15 mouse cellular contexts compared by ENCODE assay signal in the genomic region with DNA sequence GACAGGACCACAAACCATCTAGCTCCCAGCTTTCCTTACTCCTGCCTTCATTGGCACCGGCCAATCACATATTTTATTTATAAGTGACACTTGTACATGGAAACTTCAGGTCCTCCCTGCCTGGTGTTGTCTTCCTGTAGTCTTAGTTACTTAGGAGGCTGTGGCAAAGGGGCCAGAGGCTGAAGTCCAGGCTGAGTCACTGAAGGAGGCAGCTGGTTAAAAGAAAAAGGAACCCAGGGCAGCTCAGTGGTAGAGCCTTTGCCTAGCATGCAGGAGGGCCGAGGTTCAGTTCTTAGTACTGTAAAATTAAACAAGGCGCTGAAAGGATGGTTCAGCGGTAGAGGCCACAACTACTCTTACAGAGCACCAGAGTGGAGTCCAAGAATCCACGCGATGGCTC. TPM values are rescaled to one million over a fixed set of nuclear protein-coding genes. Genes with fewer than 3 reads are reported as not detected.
DNase-seq lines count a peak whose midpoint lies in the region; ATAC-seq and TF ChIP-seq lines count a peak whose summit lies in the region.
"Had no signal": no experiment of that assay in that cellular context is flagged by ENCODE, and none has a peak within 500 bp of the region (broad histone marks: within the 10 kb centered on the region; RNA-seq: fewer than 3 reads in every experiment).

No protein-coding gene starts in this region.

- H3K4me1 ChIP-seq in heart, embryonic 12.5 days (replicated peaks): peaks cover 14% of the 10 kb centered on the region
- peaks cover 17% of the 10 kb centered on the region for H3K4me1 ChIP-seq in midbrain, embryonic 11.5 days (ENCODE audit: control insufficient read depth, insufficient read depth, low read length)
- H3K4me1 ChIP-seq in midbrain, embryonic 10.5 days: peaks cover 29% of the 10 kb centered on the region
- H3K4me1 ChIP-seq in intestine, postnatal 0 days (replicated peaks; ENCODE audit: control insufficient read depth, insufficient read depth, low read length): no peaks in the 10 kb centered on the region; the same call in 1 of the 2 replicates

- H3K36me3 ChIP-seq in heart, embryonic 12.5 days: no peaks in the 10 kb centered on the region
- H3K36me3 ChIP-seq in midbrain, embryonic 11.5 days (ENCODE audit: control insufficient read depth, insufficient read depth, low read length): no peaks in the 10 kb centered on the region
- H3K36me3 ChIP-seq in midbrain, embryonic 10.5 days: no peaks in the 10 kb centered on the region
- no peaks in the 10 kb centered on the region for H3K36me3 ChIP-seq in intestine, postnatal 0 days (ENCODE audit: control insufficient read depth, insufficient read depth)

- no peak overlapping the region for H3K27ac ChIP-seq in heart, embryonic 12.5 days (ENCODE audit: poor library complexity, severe bottlenecking)
- no peak overlapping the region for H3K27ac ChIP-seq in midbrain, embryonic 11.5 days (ENCODE audit: low read depth, low read length)
- H3K27ac ChIP-seq in midbrain, embryonic 10.5 days (replicated peaks): no peak overlapping the region
- H3K27ac ChIP-seq in intestine, postnatal 0 days (ENCODE audit: low read depth, low read length): no peak overlapping the region
- no peak overlapping the region; the same call in 1 of the 2 replicates for H3K27ac ChIP-seq in left cerebral cortex, adult 2 months
- H3K27ac ChIP-seq: liver, embryonic 14.5 days had no signal

- TF ChIP-seq CTCF in intestine, postnatal 0 days (IDR thresholded peaks at IDR 0.05; ENCODE audit: low read depth): no peak
- no peak for TF ChIP-seq CTCF in left cerebral cortex, adult 2 months (IDR thresholded peaks at IDR 0.05)

- WGBS in heart, embryonic 12.5 days: 70% methylated on average over 6 of the region's 6 CpGs
- 73% methylated on average over 6 of the region's 6 CpGs for WGBS in midbrain, embryonic 11.5 days
- WGBS in midbrain, embryonic 10.5 days: 69% methylated on average over 6 of the region's 6 CpGs
- 61% methylated on average over 6 of the region's 6 CpGs for WGBS in intestine, postnatal 0 days

- 0 out of 2 replicates have a peak overlapping the region, but pooled peaks have one; percentile 93 for H3K4me2 ChIP-seq in heart, embryonic 12.5 days
- no peak overlapping the region for H3K4me2 ChIP-seq in midbrain, embryonic 11.5 days
- H3K4me2 ChIP-seq in intestine, postnatal 0 days (replicated peaks; ENCODE audit: low read depth): no peak overlapping the region

- ATAC-seq in heart, embryonic 12.5 days (ENCODE audit: insufficient number of reproducible peaks, low FRiP score): no peak
- ATAC-seq in midbrain, embryonic 11.5 days (ENCODE audit: low FRiP score): no peak
- ATAC-seq in intestine, postnatal 0 days: peak; percentile 42

- intact Hi-C loops in left cerebral cortex, adult 2 months (cut with DNase I): loop anchor here (1.0 to 5.0 kb wide), 2 partner anchors 45 to 93 kb away; a partner anchor contains a TSS

- no peaks in the 10 kb centered on the region for H3K9me3 ChIP-seq in heart, embryonic 12.5 days (replicated peaks)
- H3K9me3 ChIP-seq in midbrain, embryonic 11.5 days (ENCODE audit: control insufficient read depth, low read length): no peaks in the 10 kb centered on the region
- H3K9me3 ChIP-seq in midbrain, embryonic 10.5 days (replicated peaks): no peaks in the 10 kb centered on the region
- no peaks in the 10 kb centered on the region for H3K9me3 ChIP-seq in intestine, postnatal 0 days (ENCODE audit: control insufficient read depth)

- H3K9ac ChIP-seq in heart, embryonic 12.5 days: no peak overlapping the region
- no peak overlapping the region for H3K9ac ChIP-seq in midbrain, embryonic 11.5 days (ENCODE audit: low read length)
- H3K9ac ChIP-seq in intestine, postnatal 0 days (ENCODE audit: low read depth, low read length): no peak overlapping the region
- H3K9ac ChIP-seq: liver, embryonic 14.5 days had no signal

- H3K4me3 ChIP-seq in heart, embryonic 12.5 days: no peak overlapping the region
- H3K4me3 ChIP-seq in midbrain, embryonic 11.5 days (ENCODE audit: low read depth, low read length): no peak overlapping the region
- H3K4me3 ChIP-seq in midbrain, embryonic 10.5 days: no peak overlapping the region
- H3K4me3 ChIP-seq in intestine, postnatal 0 days (ENCODE audit: low read depth, low read length): no peak overlapping the region
- no peak overlapping the region for H3K4me3 ChIP-seq in left cerebral cortex, adult 2 months

- DNase-seq in heart, adult 8-10 months (ENCODE audit: low spot score): no peak
- peak; percentile 84 for DNase-seq in midbrain, embryonic 11.5 days (ENCODE audit: low spot score, missing footprints)
- DNase-seq in midbrain, embryonic 10.5 days (ENCODE audit: low spot score): no peak
- DNase-seq in frontal cortex, adult 2 months (ENCODE audit: extremely low spot score in 1 of 2, low spot score in 1 of 2): no peak
- no peak for DNase-seq in left cerebral cortex, adult 2 months (ENCODE audit: extremely low spot score in 1 of 2, low spot score in 2 of 2)
- DNase-seq in frontal cortex, postnatal 14 days (ENCODE audit: low spot score in 2 of 2): no peak

- peaks cover 12% of the 10 kb centered on the region for H3K27me3 ChIP-seq in heart, embryonic 12.5 days (replicated peaks)
- no peaks in the 10 kb centered on the region for H3K27me3 ChIP-seq in midbrain, embryonic 11.5 days (ENCODE audit: control insufficient read depth, insufficient read depth, low read length)
- peaks cover 18% of the 10 kb centered on the region for H3K27me3 ChIP-seq in midbrain, embryonic 10.5 days (ENCODE audit: low read depth, poor library complexity, severe bottlenecking)
- peaks cover 3% of the 10 kb centered on the region; the same call in 1 of the 2 replicates for H3K27me3 ChIP-seq in intestine, postnatal 0 days (replicated peaks; ENCODE audit: control insufficient read depth, insufficient read depth, low read length)

RNA-seq across cellular contexts. Expression of a gene that starts 0.8 kb away (rescaled TPM):
- 0.60 and 1.1 TPM in 2 replicates for polyA plus RNA-seq in heart, embryonic 12.5 days (2016; fragmentation: Nextera tagmentation; extraction: Ambion mirVana)
- total RNA-seq in heart, adult 8-10 months (2022): 1 to 10 TPM in 1 of 4 experiments, under 1 TPM in 3; 0.34 to 2.4 (median 0.57) TPM
- polyA plus RNA-seq in midbrain, embryonic 11.5 days (2014; fragmentation: Nextera tagmentation; extraction: Ambion mirVana): 1.5 and 1.7 TPM in 2 replicates
- polyA plus RNA-seq in midbrain, embryonic 10.5 days (2016; fragmentation: Nextera tagmentation; extraction: Ambion mirVana): 2.2 and 3.1 TPM in 2 replicates
- 0.59 and 0.65 TPM in 2 replicates for polyA plus RNA-seq in intestine, postnatal 0 days (2015; fragmentation: Nextera tagmentation; extraction: Ambion mirVana)
- polyA plus RNA-seq in frontal cortex, adult 2 months (2012; rRNA removed): 18.3 and 21.6 TPM in 2 replicates
- total RNA-seq in left cerebral cortex, adult 2 months (2021): 10 to 100 TPM; 10.9 to 12.0 TPM
- total RNA-seq: MEL had no signal
- polyA plus RNA-seq: C2C12 had no signal

RNA-seq across cellular contexts. Expression of a gene that starts 25.2 kb away (rescaled TPM):
- 122 and 125 TPM in 2 replicates for polyA plus RNA-seq in heart, embryonic 12.5 days (2016; fragmentation: Nextera tagmentation; extraction: Ambion mirVana)
- total RNA-seq in heart, adult 8-10 months (2022): 100 to 1,000 TPM; 257 to 301 (median 279) TPM
- polyA plus RNA-seq in midbrain, embryonic 11.5 days (2014; fragmentation: Nextera tagmentation; extraction: Ambion mirVana): 75.9 and 77.4 TPM in 2 replicates
- 108 and 110 TPM in 2 replicates for polyA plus RNA-seq in midbrain, embryonic 10.5 days (2016; fragmentation: Nextera tagmentation; extraction: Ambion mirVana)
- 104 and 110 TPM in 2 replicates for polyA plus RNA-seq in intestine, postnatal 0 days (2015; fragmentation: Nextera tagmentation; extraction: Ambion mirVana)
- polyA plus RNA-seq in frontal cortex, adult 2 months (2012; rRNA removed): 43.7 and 53.4 TPM in 2 replicates
- total RNA-seq in left cerebral cortex, adult 2 months (2021): 100 to 1,000 TPM in 1 of 2 experiments, 10 to 100 TPM in 1; 99.4 to 111 TPM

RNA-seq across cellular contexts. Expression of a gene that starts 43.8 kb away (rescaled TPM):
- not detected in 2 replicates for polyA plus RNA-seq in heart, embryonic 12.5 days (2016; fragmentation: Nextera tagmentation; extraction: Ambion mirVana)
- total RNA-seq in heart, adult 8-10 months (2022): not detected
- polyA plus RNA-seq in midbrain, embryonic 11.5 days (2014; fragmentation: Nextera tagmentation; extraction: Ambion mirVana): 0.05 TPM in 1 of 2 replicates, not detected in the other
- polyA plus RNA-seq in midbrain, embryonic 10.5 days (2016; fragmentation: Nextera tagmentation; extraction: Ambion mirVana): not detected in 2 replicates
- not detected in 2 replicates for polyA plus RNA-seq in intestine, postnatal 0 days (2015; fragmentation: Nextera tagmentation; extraction: Ambion mirVana)
- 0.04 TPM in 1 of 2 replicates, not detected in the other for polyA plus RNA-seq in frontal cortex, adult 2 months (2012; rRNA removed)
- not detected for total RNA-seq in left cerebral cortex, adult 2 months (2021)
- total RNA-seq: left cerebral cortex, adult 8-10 months; MEL had no signal
- polyA plus RNA-seq: C2C12; heart, embryonic 11.5 days; intestine, embryonic 14.5 days; neural tube, embryonic 11.5 days had no signal
